Mouse (Mus musculus): ENCODE measurements around the gene Mr1. TPM values are rescaled to one million over a fixed set of nuclear protein-coding genes. Genes with fewer than 3 reads are reported as not detected.

Mr1 gene
- polyA plus RNA-seq, 1 experiment from 2014 or later: 0.79 TPM

DNA sequence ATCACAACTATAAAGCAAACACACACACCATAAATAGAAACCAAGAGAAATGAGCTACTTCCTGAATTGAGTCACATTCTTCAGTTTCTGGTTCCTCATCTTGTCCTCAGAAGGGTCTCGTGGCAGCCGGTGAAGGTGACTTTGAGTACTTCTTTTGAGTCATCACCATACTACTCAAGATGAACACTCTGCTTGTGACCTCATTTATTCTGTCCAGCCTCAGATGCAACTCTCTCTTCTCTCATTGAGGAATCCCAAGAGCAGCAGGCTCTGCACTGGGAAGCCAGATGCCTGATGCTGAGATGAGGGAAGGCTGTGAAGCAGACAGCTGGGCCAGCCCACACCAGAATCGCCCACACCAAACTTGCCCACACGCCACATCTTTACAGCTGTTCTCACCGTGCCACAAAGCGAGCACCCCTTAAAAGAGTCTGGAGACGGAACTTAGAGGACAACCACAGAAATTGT lies 55.2 kb downstream of the Mr1 start:
- no peaks in the 10 kb centered on the region for H3K9me3 ChIP-seq
- no peak for ATAC-seq
- no peaks in the 10 kb centered on the region for H3K27me3 ChIP-seq
- H3K36me3 ChIP-seq: 0 out of 2 replicates have a peak, but pooled peaks cover 3% of the 10 kb centered on the region
- H3K4me2 ChIP-seq (replicated peaks): no peak overlapping the region
- peak overlapping the region; percentile 26; the same call in 1 of the 2 replicates for H3K27ac ChIP-seq
- peaks cover 51% of the 10 kb centered on the region for H3K4me1 ChIP-seq (replicated peaks)
- 81% methylated on average over 7 of the region's 7 CpGs for WGBS
- H3K4me3 ChIP-seq (replicated peaks): no peak overlapping the region
- no peak overlapping the region for H3K9ac ChIP-seq (replicated peaks)

DNA sequence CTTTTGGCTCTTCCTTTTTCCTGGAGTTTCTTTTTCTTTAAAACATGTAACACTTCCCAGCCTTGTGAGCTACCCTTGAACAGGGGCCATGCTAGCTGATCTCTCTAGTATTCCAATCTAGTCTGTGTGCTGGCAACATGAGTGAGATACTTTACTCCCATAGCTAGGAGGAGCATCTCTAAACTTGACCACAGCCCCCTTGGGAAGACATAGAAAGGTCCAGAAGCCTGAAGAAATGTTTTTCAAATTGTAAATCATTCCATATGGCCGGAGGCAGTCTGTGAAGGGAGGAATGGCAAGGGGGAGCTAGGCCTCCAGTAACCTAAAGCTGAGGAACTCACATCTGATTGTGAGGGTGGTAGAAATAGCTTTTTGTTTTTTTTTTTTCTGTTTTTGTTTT lies 55.9 kb downstream of the Mr1 start:
- WGBS: 88% methylated on average over 1 of the region's 1 CpGs
- Histone ChIP-seq H3K27me3 (no peaks in the 10 kb centered on the region), H3K36me3 (0 out of 2 replicates have a peak, but pooled peaks cover 3% of the 10 kb centered on the region), H3K27ac (no peak overlapping the region), H3K4me3 (replicated peaks) (no peak overlapping the region), H3K9ac (replicated peaks) (no peak overlapping the region), H3K4me2 (replicated peaks) (no peak overlapping the region), H3K4me1 (replicated peaks) (peaks cover 53% of the 10 kb centered on the region), H3K9me3 (no peaks in the 10 kb centered on the region)
- ATAC-seq: no peak

- no peak overlapping the region for H3K4me2 ChIP-seq (replicated peaks)
- peaks cover 54% of the 10 kb centered on the region for H3K4me1 ChIP-seq (replicated peaks)
- ATAC-seq: no peak
- H3K4me3 ChIP-seq (replicated peaks): no peak overlapping the region
- 94% methylated on average over 7 of the region's 7 CpGs for WGBS
- H3K36me3 ChIP-seq: no peaks in the 10 kb centered on the region
- H3K9ac ChIP-seq (replicated peaks): no peak overlapping the region
- H3K27me3 ChIP-seq: no peaks in the 10 kb centered on the region
- H3K9me3 ChIP-seq: no peaks in the 10 kb centered on the region
- H3K27ac ChIP-seq: no peak overlapping the region
Measured at GRCm38 (mm10) chr1:155090327-155090726, 56.3 kb downstream of the Mr1 start.

DNA sequence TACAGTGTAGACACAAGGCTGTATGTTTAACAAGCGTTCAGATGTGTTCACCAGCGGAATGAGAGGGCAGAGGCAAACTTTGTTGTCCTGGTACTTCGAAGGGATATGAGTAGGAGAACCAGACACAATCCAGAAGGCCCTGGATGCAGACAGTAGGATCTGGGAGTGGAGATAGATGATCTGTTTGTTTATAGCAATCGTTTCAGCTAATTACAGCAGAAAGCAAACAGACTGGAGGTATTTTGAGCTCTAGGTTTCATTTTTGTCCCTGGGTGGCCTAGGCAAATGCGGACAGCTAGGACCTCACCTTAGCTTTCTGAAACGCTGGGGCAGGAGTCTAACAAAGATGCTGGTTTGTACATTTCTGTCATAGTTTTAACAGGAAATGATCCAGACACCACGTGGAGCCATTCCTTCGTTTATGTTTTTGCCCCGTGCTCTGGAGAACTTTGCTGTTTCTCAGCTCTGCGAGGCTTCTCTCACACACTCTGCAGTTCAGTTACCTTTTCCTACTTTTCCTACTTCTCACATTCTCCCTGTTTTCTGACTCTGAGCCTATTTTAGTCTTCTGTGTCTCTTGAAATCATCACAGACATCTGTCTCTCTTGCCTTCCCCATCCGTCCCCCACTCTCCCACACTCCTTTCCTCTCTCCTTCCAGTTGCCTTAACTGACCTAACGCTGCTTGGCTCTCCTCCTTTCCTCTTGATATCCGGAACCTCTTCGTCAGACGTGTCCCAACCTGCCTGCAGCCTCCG lies 57.6 kb downstream of the Mr1 start:
- no peak overlapping the region for H3K4me2 ChIP-seq (replicated peaks)
- no peak overlapping the region for H3K4me3 ChIP-seq (replicated peaks)
- WGBS: 77% methylated on average over 16 of the region's 16 CpGs
- no peaks in the 10 kb centered on the region for H3K36me3 ChIP-seq
- H3K9ac ChIP-seq (replicated peaks): no peak overlapping the region
- H3K9me3 ChIP-seq: no peaks in the 10 kb centered on the region
- H3K27ac ChIP-seq: no peak overlapping the region
- H3K27me3 ChIP-seq: no peaks in the 10 kb centered on the region
- H3K4me1 ChIP-seq (replicated peaks): peaks cover 66% of the 10 kb centered on the region
- no peak for ATAC-seq

DNA sequence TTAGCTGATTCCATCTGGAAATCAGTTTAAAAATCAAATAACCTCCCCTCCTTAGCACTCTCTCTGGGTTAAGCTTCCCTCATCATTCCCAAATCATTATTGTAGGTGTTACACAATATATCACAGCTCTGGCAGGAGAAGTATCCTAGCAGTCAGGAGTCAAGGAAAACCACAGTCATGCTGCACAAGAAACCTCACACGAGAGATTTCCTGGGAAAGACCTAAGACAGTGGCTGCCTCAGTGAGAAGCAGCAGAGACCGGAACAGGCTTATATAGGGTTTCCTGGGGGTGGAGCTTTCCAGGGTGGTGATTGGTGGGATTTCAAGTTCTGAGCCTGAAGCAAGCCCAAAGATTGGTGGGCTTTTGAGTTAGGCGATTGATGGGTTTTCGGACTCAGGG lies 58.6 kb downstream of the Mr1 start:
- no peak for ATAC-seq
- Histone ChIP-seq H3K9me3 (no peaks in the 10 kb centered on the region), H3K4me1 (replicated peaks) (peaks cover 62% of the 10 kb centered on the region), H3K36me3 (no peaks in the 10 kb centered on the region), H3K4me3 (replicated peaks) (no peak overlapping the region), H3K27me3 (no peaks in the 10 kb centered on the region), H3K9ac (replicated peaks) (no peak overlapping the region), H3K4me2 (replicated peaks) (no peak overlapping the region), H3K27ac (no peak overlapping the region)
- 95% methylated on average over 4 of the region's 4 CpGs for WGBS

DNA sequence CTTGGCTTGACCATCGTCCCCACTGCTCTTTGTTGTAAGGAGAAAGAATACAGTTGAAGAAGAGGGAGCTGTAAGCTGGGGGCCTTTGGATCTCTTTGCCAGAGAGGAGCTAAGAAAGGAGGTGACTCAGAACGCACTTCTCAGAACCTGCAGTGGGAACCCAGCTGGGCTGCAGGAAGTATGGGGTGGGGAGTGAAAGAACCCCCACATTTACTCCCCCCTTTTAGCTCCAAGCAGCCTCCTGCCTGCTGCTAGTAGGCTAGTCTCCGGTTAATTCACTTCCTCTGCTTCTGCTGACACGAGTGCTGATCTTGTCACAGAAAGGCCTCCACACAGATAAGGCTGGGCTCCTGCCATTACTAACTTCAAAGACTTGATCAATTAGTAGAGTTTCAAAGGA lies 59.7 kb downstream of the Mr1 start:
- no peaks in the 10 kb centered on the region for H3K27me3 ChIP-seq
- peaks cover 62% of the 10 kb centered on the region for H3K4me1 ChIP-seq (replicated peaks)
- H3K4me3 ChIP-seq (replicated peaks): no peak overlapping the region
- H3K9ac ChIP-seq (replicated peaks): no peak overlapping the region
- 14% methylated on average over 4 of the region's 4 CpGs for WGBS
- no peaks in the 10 kb centered on the region for H3K9me3 ChIP-seq
- peak overlapping the region; percentile 81 for H3K27ac ChIP-seq
- H3K36me3 ChIP-seq: no peaks in the 10 kb centered on the region
- ATAC-seq: no peak
- H3K4me2 ChIP-seq (replicated peaks): no peak overlapping the region

GRCm38 (mm10) chr1:155086416-155086815 lies 60.2 kb downstream of the Mr1 start:
- H3K4me2 ChIP-seq (replicated peaks): peak overlapping the region; percentile 7; the same call in 1 of the 2 replicates
- peak overlapping the region; percentile 81 for H3K27ac ChIP-seq
- H3K36me3 ChIP-seq: no peaks in the 10 kb centered on the region
- H3K9me3 ChIP-seq: no peaks in the 10 kb centered on the region
- H3K4me3 ChIP-seq (replicated peaks): no peak overlapping the region
- 6% methylated on average over 7 of the region's 7 CpGs for WGBS
- peaks cover 62% of the 10 kb centered on the region for H3K4me1 ChIP-seq (replicated peaks)
- H3K27me3 ChIP-seq: no peaks in the 10 kb centered on the region
- H3K9ac ChIP-seq (replicated peaks): no peak overlapping the region
- ATAC-seq: no peak

DNA sequence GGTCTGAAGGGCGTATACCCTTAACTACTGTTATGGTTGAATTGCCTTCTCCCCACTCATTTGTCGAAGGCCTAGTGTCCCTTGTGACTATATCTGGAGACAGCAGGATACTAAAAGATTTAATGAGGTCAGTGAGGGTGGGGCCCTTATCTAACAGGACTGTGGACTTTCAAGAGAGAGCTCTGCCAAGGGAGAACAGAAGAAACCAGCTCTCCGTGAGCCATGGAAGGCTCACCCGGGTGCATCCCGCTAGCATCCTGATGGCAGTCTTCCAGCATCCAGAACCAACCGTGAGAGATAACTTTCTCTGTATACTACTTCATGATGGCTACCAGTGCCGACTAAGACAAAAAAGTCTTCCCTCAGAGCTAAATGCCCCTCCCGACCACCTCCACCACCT lies 61.8 kb downstream of the Mr1 start:
- peak overlapping the region; percentile 98 for H3K27ac ChIP-seq
- H3K4me2 ChIP-seq (replicated peaks): no peak overlapping the region
- no peak overlapping the region for H3K4me3 ChIP-seq (replicated peaks)
- no peaks in the 10 kb centered on the region for H3K27me3 ChIP-seq
- H3K36me3 ChIP-seq: no peaks in the 10 kb centered on the region
- H3K4me1 ChIP-seq (replicated peaks): peaks cover 68% of the 10 kb centered on the region
- H3K9ac ChIP-seq (replicated peaks): no peak overlapping the region
- no peaks in the 10 kb centered on the region for H3K9me3 ChIP-seq
- ATAC-seq: no peak
- WGBS: 47% methylated on average over 8 of the region's 8 CpGs

DNA sequence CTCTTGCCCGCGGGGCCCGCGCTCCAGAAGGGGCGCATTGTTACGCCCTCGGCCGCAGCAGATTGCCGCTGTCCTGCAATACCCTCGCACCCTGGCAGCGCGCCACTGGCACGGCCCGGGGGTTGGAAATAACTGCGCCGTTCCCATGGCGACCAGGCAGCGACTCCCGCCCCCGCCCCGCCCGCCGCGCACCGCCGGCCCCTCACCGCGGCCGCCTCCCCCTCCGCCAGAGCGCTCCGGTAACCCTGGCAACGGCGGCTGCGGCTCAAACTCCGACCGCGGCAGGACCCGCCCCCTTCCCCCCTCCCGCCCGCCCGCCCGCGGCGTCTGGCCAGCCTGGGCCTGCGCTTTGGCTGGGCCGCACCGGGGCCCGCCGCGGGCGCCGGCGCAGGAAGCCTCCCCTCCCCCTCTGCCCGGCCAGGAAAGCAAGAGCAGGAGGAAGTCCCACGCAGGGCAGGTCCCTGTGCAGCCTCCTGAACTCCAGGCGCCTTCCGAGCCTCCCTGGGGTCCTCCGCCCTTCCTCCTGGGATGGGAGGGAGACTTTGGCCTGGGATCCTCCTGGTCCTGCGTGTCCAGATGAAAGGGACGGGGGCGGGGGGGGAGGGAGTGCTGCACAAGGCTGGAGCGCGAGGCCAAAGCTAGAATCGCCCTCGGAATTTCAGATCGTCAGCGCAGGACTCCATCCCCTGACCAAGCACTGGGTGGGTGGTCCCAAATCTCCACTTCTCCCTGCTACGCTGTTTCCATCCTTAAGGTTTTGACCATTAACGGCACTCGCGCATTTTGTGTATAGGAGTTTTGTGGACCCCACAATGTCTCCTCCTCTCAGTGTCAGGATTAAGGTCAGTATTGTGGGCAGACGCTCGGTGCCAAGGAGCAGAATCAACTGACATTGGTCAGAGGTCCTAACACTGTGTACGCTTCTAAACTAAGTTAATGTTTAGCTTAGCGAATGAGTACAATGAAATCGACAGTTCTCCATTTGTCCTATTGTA lies 63.0 kb downstream of the Mr1 start:
- peak overlapping the region; percentile 98 for H3K27ac ChIP-seq
- H3K9ac ChIP-seq (replicated peaks): peak overlapping the region; percentile 71
- under 1% methylated on average over 55 of the region's 77 CpGs for WGBS
- H3K9me3 ChIP-seq: no peaks in the 10 kb centered on the region
- peak overlapping the region; percentile 64 for H3K4me2 ChIP-seq (replicated peaks)
- no peaks in the 10 kb centered on the region for H3K27me3 ChIP-seq
- H3K4me1 ChIP-seq (replicated peaks): peaks cover 61% of the 10 kb centered on the region
- peak overlapping the region; percentile 34 for H3K4me3 ChIP-seq (replicated peaks)
- H3K36me3 ChIP-seq: no peaks in the 10 kb centered on the region
- ATAC-seq: peak; percentile 96

- H3K27ac ChIP-seq: peak overlapping the region; percentile 98
- WGBS: 3% methylated on average over 13 of the region's 18 CpGs
- peaks cover 62% of the 10 kb centered on the region for H3K4me1 ChIP-seq (replicated peaks)
- ATAC-seq: no peak; the same call in 1 of the 2 replicates
- H3K36me3 ChIP-seq: no peaks in the 10 kb centered on the region
- H3K4me2 ChIP-seq (replicated peaks): peak overlapping the region; percentile 64
- H3K27me3 ChIP-seq: no peaks in the 10 kb centered on the region
- H3K4me3 ChIP-seq (replicated peaks): peak overlapping the region; percentile 34
- peak overlapping the region; percentile 68 for H3K9ac ChIP-seq (replicated peaks)
- H3K9me3 ChIP-seq: no peaks in the 10 kb centered on the region
Measured at GRCm38 (mm10) chr1:155082965-155083268, 63.7 kb downstream of the Mr1 start.

GRCm38 (mm10) chr1:155082158-155082964 lies 64.3 kb downstream of the Mr1 start:
- peak overlapping the region; percentile 98 for H3K27ac ChIP-seq
- peak overlapping the region; percentile 68; the same call in 1 of the 2 replicates for H3K9ac ChIP-seq (replicated peaks)
- no peaks in the 10 kb centered on the region for H3K27me3 ChIP-seq
- H3K4me3 ChIP-seq (replicated peaks): peak overlapping the region; percentile 34
- ATAC-seq: no peak
- H3K4me2 ChIP-seq (replicated peaks): peak overlapping the region; percentile 64
- H3K36me3 ChIP-seq: no peaks in the 10 kb centered on the region
- peaks cover 67% of the 10 kb centered on the region for H3K4me1 ChIP-seq (replicated peaks)
- 2% methylated on average over 11 of the region's 11 CpGs for WGBS
- H3K9me3 ChIP-seq: no peaks in the 10 kb centered on the region

All from midbrain, embryonic 13.5 days (tissue).